In genomic region chr3:79843999-79844398, GRCm38 (mm10) we compare ENCODE assay signal across 16 mouse cellular contexts. TPM values are rescaled to one million over a fixed set of nuclear protein-coding genes. Genes with fewer than 3 reads are reported as not detected.
A peak's percentile ranks its signal among the peaks of the same experiment; 100 is the strongest.
DNase-seq lines count a peak whose midpoint lies in the region; ATAC-seq lines count a peak whose summit lies in the region.
"Had no signal": no experiment of that assay in that cellular context is flagged by ENCODE, and none has a peak within 500 bp of the region (broad histone marks: within the 10 kb centered on the region; RNA-seq: fewer than 3 reads in every experiment).

No protein-coding gene starts in this region.

- no peaks in the 10 kb centered on the region for H3K27me3 ChIP-seq in liver, embryonic 12.5 days (replicated peaks)
- no peaks in the 10 kb centered on the region for H3K27me3 ChIP-seq in midbrain, embryonic 16.5 days (ENCODE audit: control insufficient read depth, insufficient read depth, low read depth, low read length)
- H3K27me3 ChIP-seq in forebrain, embryonic 11.5 days (ENCODE audit: control insufficient read depth, insufficient read depth, low read length), result no peaks in the 10 kb centered on the region
- H3K27me3 ChIP-seq: heart, embryonic 13.5 days; hindbrain, embryonic 12.5 days had no signal

- H3K4me3 ChIP-seq in liver, embryonic 12.5 days, result no peak overlapping the region
- no peak overlapping the region for H3K4me3 ChIP-seq in midbrain, embryonic 16.5 days (ENCODE audit: low read depth, low read length)
- no peak overlapping the region for H3K4me3 ChIP-seq in forebrain, embryonic 11.5 days (ENCODE audit: low read depth, low read length)
- H3K4me3 ChIP-seq: heart, embryonic 13.5 days; hindbrain, embryonic 12.5 days had no signal

- peaks cover 29% of the 10 kb centered on the region for H3K4me1 ChIP-seq in liver, embryonic 12.5 days
- peaks cover 6% of the 10 kb centered on the region; the same call in 1 of the 2 replicates for H3K4me1 ChIP-seq in midbrain, embryonic 16.5 days (ENCODE audit: control insufficient read depth, insufficient read depth, low read length)
- H3K4me1 ChIP-seq in forebrain, embryonic 11.5 days (replicated peaks; ENCODE audit: control insufficient read depth, insufficient read depth, low read length), result no peaks in the 10 kb centered on the region

- no peaks in the 10 kb centered on the region for H3K36me3 ChIP-seq in liver, embryonic 12.5 days
- H3K36me3 ChIP-seq in midbrain, embryonic 16.5 days (ENCODE audit: control insufficient read depth, insufficient read depth, low read length), result no peaks in the 10 kb centered on the region
- no peaks in the 10 kb centered on the region for H3K36me3 ChIP-seq in forebrain, embryonic 11.5 days (ENCODE audit: control insufficient read depth, insufficient read depth, low read length)
- H3K36me3 ChIP-seq: heart, embryonic 13.5 days; hindbrain, embryonic 12.5 days had no signal

- no peak overlapping the region for H3K4me2 ChIP-seq in liver, embryonic 12.5 days
- no peak overlapping the region for H3K4me2 ChIP-seq in midbrain, embryonic 16.5 days (ENCODE audit: low read length)
- no peak overlapping the region for H3K4me2 ChIP-seq in forebrain, embryonic 11.5 days (ENCODE audit: low read depth, low read length, severe bottlenecking)
- H3K4me2 ChIP-seq: hindbrain, embryonic 12.5 days had no signal

- no peaks in the 10 kb centered on the region for H3K9me3 ChIP-seq in liver, embryonic 12.5 days (replicated peaks)
- no peaks in the 10 kb centered on the region for H3K9me3 ChIP-seq in midbrain, embryonic 16.5 days (replicated peaks; ENCODE audit: control insufficient read depth, low read length, poor library complexity, severe bottlenecking)
- no peaks in the 10 kb centered on the region for H3K9me3 ChIP-seq in forebrain, embryonic 11.5 days (ENCODE audit: control insufficient read depth, low read length)
- H3K9me3 ChIP-seq: heart, embryonic 13.5 days; hindbrain, embryonic 12.5 days had no signal

- peak overlapping the region; percentile 45; the same call in 1 of the 2 replicates for H3K27ac ChIP-seq in liver, embryonic 12.5 days
- H3K27ac ChIP-seq in midbrain, embryonic 16.5 days (ENCODE audit: low read length), result no peak overlapping the region
- no peak overlapping the region for H3K27ac ChIP-seq in forebrain, embryonic 11.5 days (ENCODE audit: low read depth, low read length)
- H3K27ac ChIP-seq: hindbrain, embryonic 12.5 days; liver, embryonic 14.5 days had no signal

- WGBS in liver, embryonic 12.5 days (ENCODE audit: insufficient replicate concordance), result 65% methylated on average over 9 of the region's 9 CpGs
- 88% methylated on average over 9 of the region's 9 CpGs for WGBS in midbrain, embryonic 16.5 days
- WGBS in forebrain, embryonic 11.5 days, result 94% methylated on average over 9 of the region's 9 CpGs

- ATAC-seq in liver, embryonic 12.5 days, result peak; percentile 31; the same call in 1 of the 2 replicates
- ATAC-seq in neutrophil, adult 5-6 weeks (ENCODE audit: extremely low read depth, insufficient number of reproducible peaks, low FRiP score, poor library complexity, severe bottlenecking), result peak; percentile 56
- ATAC-seq in midbrain, embryonic 16.5 days, result no peak
- ATAC-seq in forebrain, embryonic 11.5 days (replicated peaks; ENCODE audit: low FRiP score), result no peak
- ATAC-seq: forebrain, postnatal 0 days had no signal

- no peak overlapping the region for H3K9ac ChIP-seq in liver, embryonic 12.5 days
- H3K9ac ChIP-seq in midbrain, embryonic 16.5 days (ENCODE audit: low read depth, low read length), result no peak overlapping the region
- H3K9ac ChIP-seq in forebrain, embryonic 11.5 days (ENCODE audit: low read length), result no peak overlapping the region
- H3K9ac ChIP-seq: forebrain, postnatal 0 days; heart, embryonic 13.5 days; hindbrain, embryonic 12.5 days; liver, embryonic 14.5 days had no signal

- peak; percentile 24 to 28 for DNase-seq in spleen, postnatal 36 days (ENCODE audit: low spot score in 2 of 2)
- no peak for DNase-seq in spleen, postnatal 10 days (ENCODE audit: low spot score in 2 of 2)
- peak; percentile 98 for DNase-seq in MEL-GATA-1-ER (ENCODE audit: extremely low read depth, low read depth)
- DNase-seq in left cerebral cortex, adult 8-10 months (ENCODE audit: low spot score in 2 of 2), result no peak
- no peak for DNase-seq in forebrain, embryonic 11.5 days (ENCODE audit: low spot score)
- DNase-seq: cerebellum, adult 11 months; forebrain, postnatal 0 days; gastrocnemius, postnatal 14 days; kidney, adult 8-10 months; thymus, adult 2 months had no signal

RNA-seq across cellular contexts. Expression of gene Tmem144, which starts 8.6 kb away (rescaled TPM):
- polyA plus RNA-seq in liver, embryonic 12.5 days (2016; fragmentation: Nextera tagmentation; extraction: Ambion mirVana), result 2.2 and 2.5 TPM in 2 replicates
- total RNA-seq in neutrophil, adult 5-6 weeks (2017), result 0.35 TPM in 1 of 2 replicates, not detected in the other
- total RNA-seq in left cerebral cortex, adult 8-10 months (2022), result 10 to 100 TPM; 13.4 to 26.8 (median 15.3) TPM
- 1.2 and 1.3 TPM in 2 replicates for polyA plus RNA-seq in midbrain, embryonic 16.5 days (2015; fragmentation: Nextera tagmentation; extraction: Ambion mirVana)
- 3.5 and 4.2 TPM in 2 replicates for polyA plus RNA-seq in forebrain, embryonic 11.5 days (2014; fragmentation: Nextera tagmentation; extraction: Ambion mirVana)

RNA-seq across cellular contexts. Expression of gene Fam198b, which starts 40.3 kb away (rescaled TPM):
- 3.9 and 4.2 TPM in 2 replicates for polyA plus RNA-seq in liver, embryonic 12.5 days (2016; fragmentation: Nextera tagmentation; extraction: Ambion mirVana)
- total RNA-seq in neutrophil, adult 5-6 weeks (2017), result not detected in 2 replicates
- total RNA-seq in left cerebral cortex, adult 8-10 months (2022), result 1 to 10 TPM; 5.8 to 8.0 (median 6.4) TPM
- polyA plus RNA-seq in midbrain, embryonic 16.5 days (2015; fragmentation: Nextera tagmentation; extraction: Ambion mirVana), result 0.59 and 0.80 TPM in 2 replicates
- polyA plus RNA-seq in forebrain, embryonic 11.5 days (2014; fragmentation: Nextera tagmentation; extraction: Ambion mirVana), result 1.1 and 1.7 TPM in 2 replicates

Comparison
In these comparisons a context has a peak if more than half of its experiments do, and no peak if none do; other contexts are left out.
1. DNase-seq: peak in spleen, postnatal 36 days (2 of 2) and MEL-GATA-1-ER (single experiment); none in spleen, postnatal 10 days (0 of 2), left cerebral cortex, adult 8-10 months (0 of 2) and forebrain, embryonic 11.5 days (single experiment).
2. ATAC-seq: peak in liver, embryonic 12.5 days (single experiment) and neutrophil, adult 5-6 weeks (single experiment); none in midbrain, embryonic 16.5 days (single experiment) and forebrain, embryonic 11.5 days (single experiment).